Mouse (Mus musculus) heart, embryonic 10.5 days (tissue): Measurements from ENCODE around the gene Gm28048. TPM values are rescaled to one million over a fixed set of nuclear protein-coding genes. Genes with fewer than 3 reads are reported as not detected.
A peak's percentile ranks its signal among the peaks of the same experiment; 100 is the strongest.

Experiments used
- DNase-seq: peaks from one replicate; pipeline ENCODE4 v3.0.0-alpha.2; 2017; ENCODE audit warnings: low spot score
- H3K27ac ChIP-seq: fragments of 300-500 bp; sonication (generic); 2 replicates; pipeline ENCODE4 v1.5.1; 2016; ENCODE audit warnings: mild to moderate bottlenecking
- H3K27me3 ChIP-seq: fragments of 300-500 bp; sonication (generic); 2 replicates; pipeline ENCODE4 v1.6.1; 2016; ENCODE audit warnings: mild to moderate bottlenecking; ENCODE audit not compliant: poor library complexity, insufficient read depth, severe bottlenecking
- H3K36me3 ChIP-seq: fragments of 300-500 bp; sonication (generic); 2 replicates; pipeline ENCODE4 v1.6.1; 2016; ENCODE audit warnings: mild to moderate bottlenecking, moderate library complexity
- H3K4me1 ChIP-seq: fragments of 300-500 bp; sonication (generic); 2 replicates; pipeline ENCODE4 v1.6.1; 2016; ENCODE audit warnings: mild to moderate bottlenecking
- H3K4me3 ChIP-seq: fragments of 300-500 bp; sonication (generic); 2 replicates; pipeline ENCODE4 v1.5.1; 2016; ENCODE audit warnings: mild to moderate bottlenecking, moderate library complexity
- H3K9me3 ChIP-seq: fragments of 300-500 bp; sonication (generic); 2 replicates; pipeline ENCODE4 v1.6.1; 2016; ENCODE audit warnings: mild to moderate bottlenecking, moderate library complexity
- WGBS: fragments of 180-500 bp; shearing (Covaris S2); methylation state at CpG from one replicate; pipeline ENCODE4 v1.1.7; 2016; 5-methylcytosine and 5-hydroxymethylcytosine counted together
- polyA plus RNA-seq: library from polyadenylated mRNA; unstranded; fragments of >200 nt; fragmentation: Nextera tagmentation; extraction: Ambion mirVana; gene quantifications from 2 replicates; pipeline ENCODE4 v1.2.1, GENCODE M21; 2016

Gm28048 gene
- polyA plus RNA-seq, 1 experiment from 2014 or later: 8.3 TPM

GRCm38 (mm10) chr11:22962101-22962500 lies 19.8 kb downstream of the Gm28048 start:
- Histone ChIP-seq H3K36me3 (peaks cover 11% of the 10 kb centered on the region), H3K27me3 (no peaks in the 10 kb centered on the region), H3K4me3 (no peak overlapping the region), H3K9me3 (no peaks in the 10 kb centered on the region), H3K4me1 (no peaks in the 10 kb centered on the region), H3K27ac (no peak overlapping the region)
- no peak for DNase-seq
- 96% methylated on average over 1 of the region's 1 CpGs for WGBS

DNA sequence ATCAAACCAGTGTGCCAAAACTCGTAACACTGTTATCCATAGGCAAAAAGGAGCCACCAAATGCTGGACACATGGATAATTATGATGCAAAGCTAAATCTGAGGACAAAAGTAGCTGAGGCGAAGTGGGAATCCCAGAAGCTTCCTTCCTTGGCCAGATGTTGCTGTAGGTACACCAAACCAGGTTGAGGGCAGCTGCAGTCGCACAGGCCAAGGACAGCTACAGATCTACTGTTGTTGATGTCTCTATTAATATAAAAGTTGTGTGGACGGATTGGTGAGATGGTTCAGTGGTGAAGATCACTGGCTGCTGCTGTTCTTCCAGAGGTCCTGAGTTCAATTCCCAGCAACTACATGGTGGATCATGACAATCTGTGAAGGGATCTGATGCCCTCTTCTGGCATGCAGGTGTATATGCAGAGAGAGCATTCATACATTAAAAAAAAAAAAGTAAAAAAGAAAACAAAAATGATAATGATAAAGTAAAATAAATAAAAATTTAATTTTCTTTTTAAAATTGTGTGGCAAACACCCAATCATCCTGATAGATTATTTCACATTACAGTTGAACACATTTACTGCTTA lies 24.0 kb downstream of the Gm28048 start:
- Histone ChIP-seq H3K36me3 (peaks cover 11% of the 10 kb centered on the region; the same call in 1 of the 2 replicates), H3K4me1 (no peaks in the 10 kb centered on the region), H3K4me3 (no peak overlapping the region), H3K9me3 (no peaks in the 10 kb centered on the region), H3K27ac (no peak overlapping the region), H3K27me3 (no peaks in the 10 kb centered on the region)
- peak; percentile 54 for DNase-seq
- 92% methylated on average over 4 of the region's 4 CpGs for WGBS

DNA sequence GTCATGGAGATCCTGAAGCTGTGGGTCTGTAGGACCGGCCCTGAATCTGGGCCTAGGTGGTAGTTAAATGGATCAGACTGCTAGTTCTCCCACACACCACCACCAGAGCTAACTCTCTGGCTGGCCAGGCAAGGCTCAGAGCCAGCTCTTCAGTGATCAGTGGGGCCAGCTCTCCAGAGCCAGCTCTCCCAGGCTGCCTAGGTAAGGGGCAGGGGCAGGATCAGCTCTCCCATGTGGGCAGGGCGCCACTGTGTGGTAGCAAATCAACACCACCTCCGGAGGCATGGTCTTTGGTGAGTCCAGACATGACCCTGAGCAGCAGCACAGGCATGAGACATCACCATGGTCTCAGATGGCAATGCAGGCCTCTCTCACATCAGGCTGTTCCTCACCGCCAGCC lies 25.1 kb downstream of the Gm28048 start:
- peak; percentile 74 for DNase-seq

GRCm38 (mm10) chr11:22956346-22956745 lies 25.5 kb downstream of the Gm28048 start:
- WGBS: 89% methylated on average over 6 of the region's 6 CpGs
- Histone ChIP-seq H3K27ac (no peak overlapping the region), H3K4me3 (no peak overlapping the region), H3K4me1 (no peaks in the 10 kb centered on the region), H3K36me3 (peaks cover 11% of the 10 kb centered on the region; the same call in 1 of the 2 replicates), H3K9me3 (no peaks in the 10 kb centered on the region), H3K27me3 (no peaks in the 10 kb centered on the region)
- DNase-seq: peak; percentile 17

More for the DNA sequence above, 25.1 kb downstream of the Gm28048 start:
- Histone ChIP-seq H3K4me3 (no peak overlapping the region), H3K4me1 (no peaks in the 10 kb centered on the region), H3K36me3 (peaks cover 11% of the 10 kb centered on the region; the same call in 1 of the 2 replicates), H3K27ac (no peak overlapping the region), H3K27me3 (no peaks in the 10 kb centered on the region), H3K9me3 (no peaks in the 10 kb centered on the region)
- 64% methylated on average over 4 of the region's 4 CpGs for WGBS

DNA sequence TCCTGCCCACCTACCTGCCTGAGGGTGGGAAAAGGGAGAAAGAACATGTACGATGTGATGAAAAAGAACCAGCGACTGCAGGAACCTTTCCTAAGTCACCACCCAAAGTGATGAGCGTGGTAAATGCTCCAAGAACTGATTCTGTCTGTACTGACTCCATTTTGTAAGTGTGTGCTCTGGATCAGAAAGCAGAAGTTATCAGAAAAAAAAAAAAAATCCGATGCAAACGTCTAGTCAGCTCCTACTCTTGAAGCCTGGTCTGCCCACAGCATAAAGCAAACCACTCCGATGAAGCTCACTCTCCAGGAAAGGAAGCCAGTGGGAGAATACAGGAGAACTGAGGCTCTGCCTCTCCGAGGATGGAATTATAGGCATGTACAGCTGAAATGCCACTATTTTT lies 29.2 kb downstream of the Gm28048 start:
- peak; percentile 16 for DNase-seq
- no peaks in the 10 kb centered on the region for H3K9me3 ChIP-seq
- 85% methylated on average over 7 of the region's 7 CpGs for WGBS

GRCm38 (mm10) chr11:22950131-22950530 lies 31.8 kb downstream of the Gm28048 start:
- peak; percentile 43 for DNase-seq
- H3K9me3 ChIP-seq: no peaks in the 10 kb centered on the region
- H3K27ac ChIP-seq: no peak overlapping the region
- no peak overlapping the region for H3K4me3 ChIP-seq
- no peaks in the 10 kb centered on the region for H3K27me3 ChIP-seq
- H3K36me3 ChIP-seq: no peaks in the 10 kb centered on the region; the same call in 1 of the 2 replicates
- WGBS: 81% methylated on average over 6 of the region's 6 CpGs
- H3K4me1 ChIP-seq: no peaks in the 10 kb centered on the region

More for the DNA sequence above, 29.2 kb downstream of the Gm28048 start:
- Histone ChIP-seq H3K27me3 (no peaks in the 10 kb centered on the region), H3K4me1 (no peaks in the 10 kb centered on the region), H3K27ac (no peak overlapping the region), H3K4me3 (no peak overlapping the region), H3K36me3 (peaks cover 11% of the 10 kb centered on the region; the same call in 1 of the 2 replicates)

DNA sequence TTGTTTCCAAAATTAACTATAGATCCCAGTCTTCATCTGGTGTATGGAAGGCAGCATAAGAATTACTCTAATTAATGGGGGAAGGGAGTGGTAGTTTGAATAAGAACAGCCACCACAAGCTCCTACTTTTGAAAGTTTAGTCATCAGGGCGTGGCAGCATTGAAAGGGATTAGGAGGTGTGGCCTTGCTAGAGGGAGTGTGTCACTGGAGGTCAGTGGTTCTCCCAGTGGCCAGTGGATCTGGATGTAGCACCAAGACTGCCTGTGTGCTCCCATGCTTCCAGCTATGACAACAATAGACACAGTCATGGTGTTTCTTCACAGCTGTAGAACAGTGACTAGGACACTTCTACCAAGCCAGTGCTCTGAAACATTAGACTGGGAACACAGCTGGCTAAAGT lies 32.8 kb downstream of the Gm28048 start:
- WGBS: 82% methylated on average over 1 of the region's 1 CpGs
- DNase-seq: peak; percentile 60
- H3K36me3 ChIP-seq: no peaks in the 10 kb centered on the region; the same call in 1 of the 2 replicates
- no peaks in the 10 kb centered on the region for H3K9me3 ChIP-seq
- H3K27ac ChIP-seq: no peak overlapping the region
- H3K27me3 ChIP-seq: no peaks in the 10 kb centered on the region
- H3K4me3 ChIP-seq: no peak overlapping the region
- no peaks in the 10 kb centered on the region for H3K4me1 ChIP-seq

DNA sequence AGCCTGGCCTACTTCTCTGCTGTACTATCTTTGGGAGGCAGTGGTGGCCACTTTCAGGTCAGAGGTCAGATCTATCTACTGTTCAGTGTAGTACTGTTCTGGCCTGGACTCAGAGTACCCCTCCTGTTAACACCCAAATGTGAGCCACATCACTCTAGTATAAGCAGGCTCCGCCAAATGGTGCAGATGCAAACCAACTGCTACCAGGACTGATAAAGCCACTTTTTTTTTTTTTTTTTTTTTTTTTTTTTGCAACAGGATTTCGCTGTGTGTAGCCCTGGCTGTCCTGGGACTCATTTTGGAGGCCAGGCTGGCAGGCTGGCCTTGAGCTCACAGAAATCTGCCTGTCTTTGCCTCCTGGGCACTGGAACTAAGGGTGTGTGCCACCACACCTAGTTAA lies 42.9 kb downstream of the Gm28048 start:
- Histone ChIP-seq H3K9me3 (no peaks in the 10 kb centered on the region), H3K36me3 (no peaks in the 10 kb centered on the region), H3K27ac (no peak overlapping the region), H3K4me1 (peaks cover 6% of the 10 kb centered on the region; the same call in 1 of the 2 replicates), H3K4me3 (no peak overlapping the region), H3K27me3 (no peaks in the 10 kb centered on the region)
- 52% methylated on average over 2 of the region's 2 CpGs for WGBS
- DNase-seq: no peak

- Histone ChIP-seq H3K36me3 (no peaks in the 10 kb centered on the region), H3K9me3 (no peaks in the 10 kb centered on the region), H3K27ac (no peak overlapping the region), H3K4me1 (peaks cover 6% of the 10 kb centered on the region; the same call in 1 of the 2 replicates), H3K4me3 (no peak overlapping the region), H3K27me3 (no peaks in the 10 kb centered on the region)
- WGBS: 88% methylated on average over 4 of the region's 4 CpGs
- DNase-seq: no peak
Observed at GRCm38 (mm10) chr11:22937716-22938316, 44.1 kb downstream of the Gm28048 start.

DNA sequence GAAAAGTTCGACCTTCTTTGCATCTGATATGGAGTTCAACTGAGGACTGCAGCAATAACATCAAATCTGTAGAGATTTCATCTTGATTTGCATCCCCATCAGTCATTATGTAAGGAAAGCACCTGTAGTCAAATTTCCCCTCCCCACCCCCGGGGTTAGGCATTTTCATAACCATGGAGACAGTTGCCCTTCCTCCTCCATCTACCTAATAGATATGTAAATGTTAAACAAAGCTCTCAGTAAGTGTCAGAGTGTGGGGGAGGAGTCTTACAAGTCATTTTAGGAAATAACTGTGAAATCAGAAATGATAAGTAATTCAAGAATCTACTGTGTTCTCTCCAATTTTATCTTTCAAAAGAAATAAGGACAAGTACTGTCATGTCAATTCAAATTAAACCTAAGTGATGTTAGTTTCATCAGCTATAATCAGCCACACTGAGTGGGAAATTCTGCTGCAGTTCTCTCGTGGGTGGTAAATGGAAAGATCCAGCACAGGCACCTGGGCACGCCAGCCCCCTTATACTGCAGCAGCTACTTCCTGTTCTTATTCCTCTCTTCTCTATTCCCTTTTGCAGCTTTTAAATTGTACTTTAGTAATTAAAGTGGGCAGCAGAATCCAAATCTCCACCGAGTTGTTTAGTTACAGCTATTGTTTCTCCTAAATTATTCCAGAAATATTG lies 45.3 kb downstream of the Gm28048 start:
- WGBS: 70% methylated on average over 5 of the region's 5 CpGs
- peaks cover 6% of the 10 kb centered on the region; the same call in 1 of the 2 replicates for H3K4me1 ChIP-seq
- no peaks in the 10 kb centered on the region for H3K9me3 ChIP-seq
- H3K36me3 ChIP-seq: no peaks in the 10 kb centered on the region
- H3K27me3 ChIP-seq: no peaks in the 10 kb centered on the region
- no peak overlapping the region for H3K27ac ChIP-seq
- no peak overlapping the region for H3K4me3 ChIP-seq
- peak; percentile 20 for DNase-seq

DNA sequence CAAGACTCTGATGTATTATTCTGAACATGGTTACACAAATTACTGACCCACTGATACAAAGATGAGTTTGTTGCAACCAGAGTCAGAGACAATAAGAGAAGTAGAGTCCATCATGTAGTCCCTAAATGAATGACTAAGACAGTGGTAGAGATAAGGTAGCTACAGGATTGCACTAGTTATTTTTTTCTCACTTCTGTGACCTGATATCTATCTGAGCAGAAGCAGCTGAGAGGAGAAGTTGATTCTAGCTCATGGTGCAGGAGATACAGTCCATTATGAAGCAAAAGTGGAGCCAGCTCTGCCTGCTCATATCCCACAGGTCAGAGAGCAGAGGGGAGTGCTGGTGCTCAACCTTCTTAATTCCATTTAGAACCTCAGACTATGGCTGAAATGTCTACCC lies 49.7 kb downstream of the Gm28048 start:
- H3K27me3 ChIP-seq: no peaks in the 10 kb centered on the region

GRCm38 (mm10) chr11:22931320-22931905 lies 50.5 kb downstream of the Gm28048 start:
- Histone ChIP-seq H3K36me3 (no peaks in the 10 kb centered on the region), H3K27me3 (no peaks in the 10 kb centered on the region), H3K9me3 (no peaks in the 10 kb centered on the region), H3K4me1 (peaks cover 23% of the 10 kb centered on the region; the same call in 1 of the 2 replicates), H3K4me3 (no peak overlapping the region), H3K27ac (no peak overlapping the region)
- no peak for DNase-seq
- WGBS: 83% methylated on average over 2 of the region's 2 CpGs

More for the DNA sequence above, 49.7 kb downstream of the Gm28048 start:
- Histone ChIP-seq H3K4me3 (no peak overlapping the region), H3K36me3 (no peaks in the 10 kb centered on the region), H3K27ac (no peak overlapping the region), H3K4me1 (peaks cover 23% of the 10 kb centered on the region; the same call in 1 of the 2 replicates), H3K9me3 (no peaks in the 10 kb centered on the region)
- DNase-seq: no peak

DNA sequence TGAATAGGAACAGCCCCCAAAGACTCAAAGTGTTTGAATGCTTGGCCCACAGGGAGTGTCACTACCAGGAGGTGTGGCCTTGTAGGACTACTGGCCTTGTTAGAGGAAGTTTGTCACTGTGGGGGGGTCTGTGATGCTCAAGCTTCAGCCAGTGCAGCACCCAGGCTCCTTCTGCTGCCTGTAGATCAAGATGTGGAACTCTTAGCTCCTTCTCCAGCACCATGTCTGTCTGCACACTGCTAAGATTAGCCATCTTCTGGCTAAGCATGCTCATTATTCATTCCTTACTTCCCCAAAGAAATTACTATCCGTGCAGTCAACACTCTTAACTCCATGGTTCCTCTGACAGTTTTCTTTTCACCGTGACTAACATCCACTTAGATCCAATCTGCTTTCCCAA lies 51.8 kb downstream of the Gm28048 start:
- no peaks in the 10 kb centered on the region for H3K9me3 ChIP-seq
- H3K4me1 ChIP-seq: peaks cover 18% of the 10 kb centered on the region; the same call in 1 of the 2 replicates
- H3K36me3 ChIP-seq: no peaks in the 10 kb centered on the region
- H3K27ac ChIP-seq: no peak overlapping the region
- no peak for DNase-seq
- no peaks in the 10 kb centered on the region for H3K27me3 ChIP-seq
- 80% methylated on average over 2 of the region's 2 CpGs for WGBS
- H3K4me3 ChIP-seq: no peak overlapping the region
